Mouse (Mus musculus): Measurements from ENCODE around the gene 9230102O04Rik. TPM values are rescaled to one million over a fixed set of nuclear protein-coding genes. Genes with fewer than 3 reads are reported as not detected.
A peak's percentile ranks its signal among the peaks of the same experiment; 100 is the strongest.

Gene 9230102O04Rik
- total and polyA plus RNA-seq, 3 experiments, result 0.17 TPM; not detected in 2

DNA sequence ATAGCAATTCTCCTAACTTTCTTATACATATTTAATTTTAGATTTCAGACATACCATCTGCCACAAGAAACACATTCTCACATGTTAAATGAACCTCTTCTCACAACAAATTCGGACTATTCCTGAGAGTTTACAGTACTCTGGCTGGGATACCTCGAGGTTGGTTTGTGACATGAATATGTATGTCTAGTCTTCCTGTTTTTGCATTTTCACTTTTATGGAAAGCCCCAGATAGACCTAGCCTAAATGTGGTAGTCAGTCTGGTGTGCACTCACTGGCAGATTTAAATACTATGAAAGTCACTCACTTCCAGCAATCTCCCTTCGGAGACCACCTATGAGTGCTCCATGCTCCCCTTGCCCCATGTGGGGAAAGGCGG, 37.6 kb upstream of the 9230102O04Rik start:
- H3K4me1 ChIP-seq (ENCODE audit: control insufficient read depth in 1 of 2, insufficient read depth in 2 of 2), result peaks cover 2 to 21% of the 10 kb centered on the region in 2 experiments; a peak in 3 of 4 replicates
- peak overlapping the region; percentile 54 for H3K4me2 ChIP-seq (ENCODE audit: insufficient read depth, low read depth, poor library complexity, severe bottlenecking)
- H3K9ac ChIP-seq (ENCODE audit: insufficient read depth, low read depth), result peak overlapping the region; percentile 84
- dilution Hi-C loops (cut with MboI; ENCODE audit: extremely low pct_ligation_motif_present, extremely low pct_unique_long_range_greater_than_20kb, low sequenced_read_pairs), result no loop called here
- H3K9me3 ChIP-seq (replicated peaks; ENCODE audit: low read length), result no peaks in the 10 kb centered on the region
- peaks cover 7 to 37% of the 10 kb centered on the region in 2 experiments for H3K36me3 ChIP-seq (replicated peaks in 1 of 2; ENCODE audit: control insufficient read depth in 1 of 2, insufficient read depth in 1 of 2, low read length in 1 of 2)
- DNase-seq (ENCODE audit: extremely low read depth), result peak; percentile 78
- H3K27ac ChIP-seq (ENCODE audit: insufficient read depth, low read depth), result peak overlapping the region; percentile 91
- in situ Hi-C loops (cut with MboI; ENCODE audit: low pct_ligation_motif_present, low pct_unique_long_range_greater_than_20kb, low sequenced_read_pairs), result no loop called here
- no peaks in the 10 kb centered on the region for H3K79me2 ChIP-seq (replicated peaks; ENCODE audit: control insufficient read depth, extremely low read depth, insufficient read depth, poor library complexity, severe bottlenecking)
- peak overlapping the region in 2 of 3 experiments; percentile 26 to 34 for H3K4me3 ChIP-seq (replicated peaks in 1 of 3; ENCODE audit: low read depth in 2 of 3, low read length in 2 of 3, poor library complexity in 1 of 3)
- H3K27me3 ChIP-seq (replicated peaks), result no peaks in the 10 kb centered on the region
- TF ChIP-seq MAFK (IDR thresholded peaks at IDR 0.05; ENCODE audit: insufficient replicate concordance, low read length) (no peak), HCFC1 (IDR thresholded peaks at IDR 0.05; ENCODE audit: low read depth, low read length) (no peak), JUN (IDR thresholded peaks at IDR 0.05; ENCODE audit: insufficient read depth, low read depth, low read length) (no peak), JUND (conservative IDR thresholded peaks at IDR 0.05; ENCODE audit: low read depth, low read length) (no peak), NELFE (IDR thresholded peaks at IDR 0.05; ENCODE audit: low read depth, low read length) (0 out of 2 replicates have a peak, but pooled peaks have one; percentile 25), EP300 (IDR thresholded peaks at IDR 0.05; ENCODE audit: low read length) (no peak; the same call in 1 of the 2 replicates), USF2 (conservative IDR thresholded peaks at IDR 0.05; ENCODE audit: low read depth, low read length) (no peak), CHD2 (IDR thresholded peaks at IDR 0.05; ENCODE audit: low read length) (no peak), MAZ (IDR thresholded peaks at IDR 0.05; ENCODE audit: low read depth, low read length) (no peak), MYC (IDR thresholded peaks at IDR 0.05; ENCODE audit: low read depth, low read length) (peak; percentile 76; the same call in 1 of the 2 replicates), PAX5 (IDR thresholded peaks at IDR 0.05; ENCODE audit: low read length) (no peak), TBP (conservative IDR thresholded peaks at IDR 0.05; ENCODE audit: low read depth, low read length) (peak; percentile 78; the same call in 1 of the 2 replicates), POLR2A (IDR thresholded peaks at IDR 0.05; ENCODE audit: low read depth, low read length) (peak; percentile 39; the same call in 1 of the 2 replicates), NRF1 (IDR thresholded peaks at IDR 0.05; ENCODE audit: low read depth, low read length) (no peak)

GRCm38 (mm10) chr2:9926194-9926904, 37.0 kb upstream of the 9230102O04Rik start:
- H3K4me2 ChIP-seq (ENCODE audit: insufficient read depth, low read depth, poor library complexity, severe bottlenecking), result peak overlapping the region; percentile 33
- H3K27ac ChIP-seq (ENCODE audit: insufficient read depth, low read depth), result peak overlapping the region; percentile 91
- H3K36me3 ChIP-seq (replicated peaks in 1 of 2; ENCODE audit: control insufficient read depth in 1 of 2, insufficient read depth in 1 of 2, low read length in 1 of 2), result peaks cover 7 to 38% of the 10 kb centered on the region in 2 experiments
- H3K4me3 ChIP-seq (replicated peaks in 1 of 3; ENCODE audit: low read depth in 2 of 3, low read length in 2 of 3, poor library complexity in 1 of 3), result peak overlapping the region in 2 of 3 experiments; percentile 24 to 34
- TF ChIP-seq HCFC1 (IDR thresholded peaks at IDR 0.05; ENCODE audit: low read depth, low read length) (peak; percentile 16), MAZ (IDR thresholded peaks at IDR 0.05; ENCODE audit: low read depth, low read length) (0 out of 2 replicates have a peak, but pooled peaks have one; percentile 19), MAFK (IDR thresholded peaks at IDR 0.05; ENCODE audit: insufficient replicate concordance, low read length) (peak; percentile 64; the same call in 1 of the 2 replicates), SMC3 (IDR thresholded peaks at IDR 0.05; ENCODE audit: low read depth, low read length) (no peak), POLR2AphosphoS2 (IDR thresholded peaks at IDR 0.05; ENCODE audit: low read depth, low read length) (no peak), MXI1 (IDR thresholded peaks at IDR 0.05; ENCODE audit: low read depth, low read length) (peak; percentile 50; the same call in 1 of the 2 replicates), USF2 (conservative IDR thresholded peaks at IDR 0.05; ENCODE audit: low read depth, low read length) (peak; percentile 64), MYC (IDR thresholded peaks at IDR 0.05; ENCODE audit: low read depth, low read length) (no peak), ZKSCAN1 (IDR thresholded peaks at IDR 0.05; ENCODE audit: borderline replicate concordance, low read depth, low read length) (no peak), CHD1 (IDR thresholded peaks at IDR 0.05; ENCODE audit: low read depth, low read length) (no peak), JUN (IDR thresholded peaks at IDR 0.05; ENCODE audit: insufficient read depth, low read depth, low read length) (peak; percentile 58; the same call in 1 of the 2 replicates), NELFE (IDR thresholded peaks at IDR 0.05; ENCODE audit: low read depth, low read length) (peak; percentile 25; the same call in 1 of the 2 replicates), JUND (conservative IDR thresholded peaks at IDR 0.05; ENCODE audit: low read depth, low read length) (0 out of 2 replicates have a peak, but pooled peaks have one; percentile 7), ELF1 (IDR thresholded peaks at IDR 0.05; ENCODE audit: low read depth, low read length) (peak; percentile 57), MEF2A (IDR thresholded peaks at IDR 0.05; ENCODE audit: borderline replicate concordance, low read depth, low read length) (peak; percentile 84; the same call in 1 of the 2 replicates), PAX5 (IDR thresholded peaks at IDR 0.05; ENCODE audit: low read length) (no peak), BHLHE40 (IDR thresholded peaks at IDR 0.05; ENCODE audit: low read depth, low read length) (peak; percentile 62), MAX (IDR thresholded peaks at IDR 0.05; ENCODE audit: low read length) (peak; percentile 61; the same call in 1 of the 2 replicates), USF1 (IDR thresholded peaks at IDR 0.05; ENCODE audit: low read depth, low read length) (peak; percentile 69), IRF4 (IDR thresholded peaks at IDR 0.05; ENCODE audit: low read depth, low read length) (peak; percentile 42; the same call in 1 of the 2 replicates)
- dilution Hi-C loops (cut with MboI; ENCODE audit: extremely low pct_ligation_motif_present, extremely low pct_unique_long_range_greater_than_20kb, low sequenced_read_pairs) (no loop called here), in situ Hi-C loops (cut with MboI; ENCODE audit: low pct_ligation_motif_present, low pct_unique_long_range_greater_than_20kb, low sequenced_read_pairs) (no loop called here)
- H3K79me2 ChIP-seq (replicated peaks; ENCODE audit: control insufficient read depth, extremely low read depth, insufficient read depth, poor library complexity, severe bottlenecking), result no peaks in the 10 kb centered on the region
- peak; percentile 79 for DNase-seq (ENCODE audit: extremely low read depth)
- H3K27me3 ChIP-seq (replicated peaks), result no peaks in the 10 kb centered on the region
- peaks cover 2 to 21% of the 10 kb centered on the region in 2 experiments; a peak in 3 of 4 replicates for H3K4me1 ChIP-seq (ENCODE audit: control insufficient read depth in 1 of 2, insufficient read depth in 2 of 2)
- H3K9me3 ChIP-seq (replicated peaks; ENCODE audit: low read length), result no peaks in the 10 kb centered on the region
- peak overlapping the region; percentile 55 for H3K9ac ChIP-seq (ENCODE audit: insufficient read depth, low read depth)
